Mouse (Mus musculus): ENCODE data around the gene Ccm2l. TPM values are rescaled to one million over a fixed set of nuclear protein-coding genes. Genes with fewer than 3 reads are reported as not detected.

Ccm2l gene
- total and polyA plus RNA-seq, 3 experiments, result not detected

- Histone ChIP-seq H3K79me2 (ENCODE audit: control insufficient read depth, insufficient read depth, low read length, poor library complexity) (no peaks in the 10 kb centered on the region), H3K9ac (ENCODE audit: control insufficient read depth, low read depth, low read length, poor library complexity, severe bottlenecking) (no peak overlapping the region), H3K36me3 (ENCODE audit: control insufficient read depth in 1 of 2, insufficient read depth in 2 of 2, low read length in 2 of 2) (no peaks in the 10 kb centered on the region), H3K27ac (ENCODE audit: control insufficient read depth, low read depth, low read length) (no peak overlapping the region), H3K4me1 (ENCODE audit: control insufficient read depth in 1 of 2, insufficient read depth in 2 of 2, low read length in 2 of 2) (no peaks in the 10 kb centered on the region), H3K27me3 (ENCODE audit: control insufficient read depth in 1 of 2, insufficient read depth in 2 of 2, low read length in 2 of 2) (peaks cover 8 to 9% of the 10 kb centered on the region in 2 experiments), H3K9me3 (replicated peaks; ENCODE audit: insufficient read depth, low read length) (no peaks in the 10 kb centered on the region), H3K4me3 (ENCODE audit: control insufficient read depth in 1 of 2, insufficient read depth in 1 of 2, low read depth in 2 of 2, low read length in 2 of 2) (no peak overlapping the region)
- no peak for TF ChIP-seq CHD2 (IDR thresholded peaks at IDR 0.05; ENCODE audit: low read length)
- TF ChIP-seq CTCF (IDR thresholded peaks at IDR 0.05 in 2 of 3, conservative IDR thresholded peaks at IDR 0.05 in 1 of 3; ENCODE audit: control insufficient read depth in 1 of 3, insufficient read depth in 1 of 3, low read depth in 2 of 3, low read length in 3 of 3, poor library complexity in 1 of 3, severe bottlenecking in 1 of 3), result peak; percentile 44 to 56 (median 53)
- no peak for TF ChIP-seq ZMIZ1 (IDR thresholded peaks at IDR 0.05; ENCODE audit: low read depth, low read length)
- peak; percentile 13 for TF ChIP-seq RAD21 (IDR thresholded peaks at IDR 0.05; ENCODE audit: low read depth, low read length)
- TF ChIP-seq MAZ (IDR thresholded peaks at IDR 0.05; ENCODE audit: low read depth, low read length), result no peak
- peak; percentile 41 for DNase-seq (ENCODE audit: low read depth, low spot score)
Measured at GRCm38 (mm10) chr2:153055270-153055920, 10.4 kb upstream of the Ccm2l start.

GRCm38 (mm10) chr2:153058365-153058764, 7.4 kb upstream of the Ccm2l start:
- H3K36me3 ChIP-seq (ENCODE audit: control insufficient read depth in 1 of 2, insufficient read depth in 2 of 2, low read length in 2 of 2), result no peaks in the 10 kb centered on the region
- H3K4me3 ChIP-seq (ENCODE audit: control insufficient read depth in 1 of 2, insufficient read depth in 1 of 2, low read depth in 2 of 2, low read length in 2 of 2), result no peak overlapping the region
- H3K27ac ChIP-seq (ENCODE audit: control insufficient read depth, low read depth, low read length), result no peak overlapping the region
- no peaks in the 10 kb centered on the region for H3K4me1 ChIP-seq (ENCODE audit: control insufficient read depth in 1 of 2, insufficient read depth in 2 of 2, low read length in 2 of 2)
- DNase-seq (ENCODE audit: low read depth, low spot score), result no peak
- TF ChIP-seq TAL1 (IDR thresholded peaks at IDR 0.05; ENCODE audit: low read length) (no peak), POLR2AphosphoS5 (IDR thresholded peaks at IDR 0.05; ENCODE audit: borderline replicate concordance, low read depth, low read length) (no peak), RCOR1 (IDR thresholded peaks at IDR 0.05; ENCODE audit: low read depth, low read length) (no peak), CHD2 (IDR thresholded peaks at IDR 0.05; ENCODE audit: low read length) (no peak), ZMIZ1 (IDR thresholded peaks at IDR 0.05; ENCODE audit: low read depth, low read length) (no peak), ZC3H11A (IDR thresholded peaks at IDR 0.05; ENCODE audit: low read depth, low read length) (no peak)
- H3K9ac ChIP-seq (ENCODE audit: control insufficient read depth, low read depth, low read length, poor library complexity, severe bottlenecking), result no peak overlapping the region
- no peaks in the 10 kb centered on the region for H3K9me3 ChIP-seq (replicated peaks; ENCODE audit: insufficient read depth, low read length)
- no peaks in the 10 kb centered on the region for H3K79me2 ChIP-seq (ENCODE audit: control insufficient read depth, insufficient read depth, low read length, poor library complexity)
- H3K27me3 ChIP-seq (ENCODE audit: control insufficient read depth in 1 of 2, insufficient read depth in 2 of 2, low read length in 2 of 2), result peaks cover 10 to 19% of the 10 kb centered on the region in 2 experiments

- Histone ChIP-seq H3K4me3 (ENCODE audit: control insufficient read depth in 1 of 2, insufficient read depth in 1 of 2, low read depth in 2 of 2, low read length in 2 of 2) (no peak overlapping the region), H3K79me2 (ENCODE audit: control insufficient read depth, insufficient read depth, low read length, poor library complexity) (no peaks in the 10 kb centered on the region), H3K27me3 (ENCODE audit: control insufficient read depth in 1 of 2, insufficient read depth in 2 of 2, low read length in 2 of 2) (peaks cover 10 to 19% of the 10 kb centered on the region in 2 experiments), H3K4me1 (ENCODE audit: control insufficient read depth in 1 of 2, insufficient read depth in 2 of 2, low read length in 2 of 2) (peaks cover 0 to 10% of the 10 kb centered on the region in 2 experiments; a peak in 2 of 4 replicates), H3K9ac (ENCODE audit: control insufficient read depth, low read depth, low read length, poor library complexity, severe bottlenecking) (no peak overlapping the region), H3K36me3 (ENCODE audit: control insufficient read depth in 1 of 2, insufficient read depth in 2 of 2, low read length in 2 of 2) (no peaks in the 10 kb centered on the region; a peak in 1 of 4 replicates), H3K9me3 (replicated peaks; ENCODE audit: insufficient read depth, low read length) (no peaks in the 10 kb centered on the region), H3K27ac (ENCODE audit: control insufficient read depth, low read depth, low read length) (no peak overlapping the region)
- no peak for TF ChIP-seq USF1 (IDR thresholded peaks at IDR 0.05; ENCODE audit: low read depth, low read length)
- no peak for TF ChIP-seq UBTF (IDR thresholded peaks at IDR 0.05; ENCODE audit: borderline replicate concordance, insufficient read depth, low read depth, low read length)
- TF ChIP-seq KAT2A (conservative IDR thresholded peaks at IDR 0.05; ENCODE audit: low read depth, low read length), result no peak
- no peak for DNase-seq (ENCODE audit: low read depth, low spot score)
Measured at GRCm38 (mm10) chr2:153060216-153060615, 5.5 kb upstream of the Ccm2l start.
